Mouse (Mus musculus) liver, embryonic 11.5 days (tissue): ENCODE measurements around the gene Gm10134. TPM values are rescaled to one million over a fixed set of nuclear protein-coding genes. Genes with fewer than 3 reads are reported as not detected.
A peak's percentile ranks its signal among the peaks of the same experiment; 100 is the strongest.

Source experiments
- ATAC-seq: fragments of 200-750 bp; cut with Nextera tagmentation; replicated peaks from 2 replicates; pipeline ENCODE4 v1.8.0; 2017; ENCODE audit warnings: moderate number of reproducible peaks, mild to moderate bottlenecking, moderate TSS enrichment, moderate library complexity; ENCODE audit not compliant: low FRiP score
- DNase-seq: peaks from one replicate; pipeline ENCODE4 v3.0.0-alpha.2; 2017; ENCODE audit warnings: low spot score
- H3K27ac ChIP-seq: fragments of 300-500 bp; sonication (generic); 2 replicates; pipeline ENCODE4 v1.5.1; 2014; ENCODE audit warnings: mild to moderate bottlenecking, low read depth, low read length, control low read depth
- H3K27me3 ChIP-seq: fragments of 300-500 bp; sonication (generic); replicated peaks from 2 replicates; pipeline ENCODE4 v1.6.1; 2014; ENCODE audit warnings: low read length, mixed read lengths; ENCODE audit not compliant: control insufficient read depth, insufficient read depth
- H3K36me3 ChIP-seq: fragments of 300-500 bp; sonication (generic); 2 replicates; pipeline ENCODE4 v1.6.1; 2014; ENCODE audit warnings: mild to moderate bottlenecking, low read length, moderate library complexity, mixed read lengths; ENCODE audit not compliant: control insufficient read depth, insufficient read depth
- H3K4me1 ChIP-seq: fragments of 300-500 bp; sonication (generic); replicated peaks from 2 replicates; pipeline ENCODE4 v1.6.1; 2014; ENCODE audit warnings: low read length, mixed read lengths; ENCODE audit not compliant: control insufficient read depth, insufficient read depth
- H3K4me2 ChIP-seq: fragments of 300-500 bp; sonication (generic); 2 replicates; pipeline ENCODE4 v1.6.1; 2014; ENCODE audit warnings: mild to moderate bottlenecking, control low read depth, moderate library complexity
- H3K4me3 ChIP-seq: fragments of 300-500 bp; sonication (generic); 2 replicates; pipeline ENCODE4 v1.5.1; 2014; ENCODE audit warnings: low read depth, low read length, control low read depth
- H3K9ac ChIP-seq: fragments of 300-500 bp; sonication (generic); 2 replicates; pipeline ENCODE4 v1.6.1; 2014; ENCODE audit warnings: low read depth, low read length, control low read depth
- H3K9me3 ChIP-seq: fragments of 300-500 bp; sonication (generic); 2 replicates; pipeline ENCODE4 v1.6.1; 2016; ENCODE audit warnings: low read length, inconsistent platforms, mixed read lengths; ENCODE audit not compliant: control insufficient read depth
- WGBS: fragments of 180-500 bp; shearing (Covaris S2); extraction: QIAGEN DNeasy Blood & Tissue Kit; methylation state at CpG from one replicate; pipeline ENCODE4 v1.1.7; 2014; 5-methylcytosine and 5-hydroxymethylcytosine counted together
- polyA plus RNA-seq: library from polyadenylated mRNA; unstranded; fragments of >200 nt; fragmentation: Nextera tagmentation; extraction: Ambion mirVana; gene quantifications from 2 replicates; pipeline ENCODE4 v1.2.1, GENCODE M21; 2014

Gm10134 gene
- polyA plus RNA-seq, 1 experiment from 2014 or later = 0.73 TPM

DNA sequence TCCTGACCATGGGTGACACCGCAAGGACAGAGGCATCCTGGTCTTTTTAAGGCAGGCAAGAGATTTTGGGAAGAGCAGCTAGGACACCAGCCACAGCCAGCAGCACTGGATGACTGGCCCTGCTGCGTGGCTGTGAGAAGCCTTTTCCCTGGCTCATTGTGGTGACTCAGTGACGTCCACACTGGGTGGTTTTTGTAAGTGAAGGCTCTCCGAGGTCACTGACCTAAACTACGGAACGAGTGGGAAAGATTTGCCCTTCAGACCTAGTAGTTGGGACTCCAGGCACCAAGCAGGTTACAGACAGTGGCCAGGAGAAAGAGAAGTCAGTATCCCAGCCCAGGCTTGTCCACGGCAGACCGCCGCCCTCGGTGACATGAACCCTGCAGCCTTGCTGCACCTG, 18.5 kb downstream of the Gm10134 start:
- Histone ChIP-seq H3K9me3 (no peaks in the 10 kb centered on the region), H3K4me3 (no peak overlapping the region), H3K27me3 (no peaks in the 10 kb centered on the region), H3K4me1 (peaks cover 21% of the 10 kb centered on the region), H3K4me2 (no peak overlapping the region), H3K9ac (no peak overlapping the region), H3K27ac (no peak overlapping the region), H3K36me3 (no peaks in the 10 kb centered on the region)
- no peak for DNase-seq
- ATAC-seq = no peak
- 79% methylated on average over 10 of the region's 10 CpGs for WGBS

DNA sequence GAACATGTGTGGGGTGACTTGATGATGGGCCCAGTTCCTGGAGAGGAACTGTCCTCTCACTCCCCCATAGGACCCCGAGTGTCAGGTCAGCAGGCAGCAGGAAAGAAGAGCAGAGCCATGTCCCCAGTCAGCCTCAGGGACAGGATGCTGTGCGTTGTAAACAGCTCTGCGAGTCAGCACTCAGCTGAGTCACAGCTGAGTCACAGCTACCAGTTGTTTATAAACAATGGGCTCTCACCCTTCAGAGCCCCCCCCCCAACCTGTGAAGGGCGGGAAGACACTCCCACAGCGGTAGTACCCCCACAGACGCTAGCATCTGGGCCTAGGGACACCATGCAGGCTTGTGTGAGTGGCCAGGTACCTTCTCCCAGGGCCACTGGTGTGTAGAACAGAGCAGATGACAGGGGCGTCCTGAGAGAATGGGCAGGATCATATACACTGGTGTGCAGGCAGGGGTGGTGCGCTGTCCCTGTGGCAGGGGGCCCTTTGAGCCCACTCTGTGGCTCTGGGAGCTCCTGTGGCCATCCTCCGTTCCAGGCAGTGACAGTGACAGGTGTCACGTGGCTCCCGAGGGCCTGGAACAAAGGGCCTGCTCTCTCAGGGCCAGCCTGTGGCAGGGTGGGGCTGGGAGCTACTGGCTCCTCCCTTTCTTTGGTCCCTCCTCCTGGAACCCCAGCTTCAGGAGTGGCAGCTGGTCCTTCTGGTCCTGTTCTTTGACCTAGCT, 19.5 kb downstream of the Gm10134 start:
- 30% methylated on average over 11 of the region's 11 CpGs for WGBS
- Histone ChIP-seq H3K9me3 (no peaks in the 10 kb centered on the region), H3K27me3 (no peaks in the 10 kb centered on the region), H3K4me2 (no peak overlapping the region; the same call in 1 of the 2 replicates), H3K4me1 (peaks cover 21% of the 10 kb centered on the region), H3K36me3 (no peaks in the 10 kb centered on the region), H3K27ac (peak overlapping the region; percentile 67; the same call in 1 of the 2 replicates), H3K4me3 (no peak overlapping the region), H3K9ac (no peak overlapping the region; the same call in 1 of the 2 replicates)
- peak; percentile 77 for ATAC-seq
- no peak for DNase-seq

DNA sequence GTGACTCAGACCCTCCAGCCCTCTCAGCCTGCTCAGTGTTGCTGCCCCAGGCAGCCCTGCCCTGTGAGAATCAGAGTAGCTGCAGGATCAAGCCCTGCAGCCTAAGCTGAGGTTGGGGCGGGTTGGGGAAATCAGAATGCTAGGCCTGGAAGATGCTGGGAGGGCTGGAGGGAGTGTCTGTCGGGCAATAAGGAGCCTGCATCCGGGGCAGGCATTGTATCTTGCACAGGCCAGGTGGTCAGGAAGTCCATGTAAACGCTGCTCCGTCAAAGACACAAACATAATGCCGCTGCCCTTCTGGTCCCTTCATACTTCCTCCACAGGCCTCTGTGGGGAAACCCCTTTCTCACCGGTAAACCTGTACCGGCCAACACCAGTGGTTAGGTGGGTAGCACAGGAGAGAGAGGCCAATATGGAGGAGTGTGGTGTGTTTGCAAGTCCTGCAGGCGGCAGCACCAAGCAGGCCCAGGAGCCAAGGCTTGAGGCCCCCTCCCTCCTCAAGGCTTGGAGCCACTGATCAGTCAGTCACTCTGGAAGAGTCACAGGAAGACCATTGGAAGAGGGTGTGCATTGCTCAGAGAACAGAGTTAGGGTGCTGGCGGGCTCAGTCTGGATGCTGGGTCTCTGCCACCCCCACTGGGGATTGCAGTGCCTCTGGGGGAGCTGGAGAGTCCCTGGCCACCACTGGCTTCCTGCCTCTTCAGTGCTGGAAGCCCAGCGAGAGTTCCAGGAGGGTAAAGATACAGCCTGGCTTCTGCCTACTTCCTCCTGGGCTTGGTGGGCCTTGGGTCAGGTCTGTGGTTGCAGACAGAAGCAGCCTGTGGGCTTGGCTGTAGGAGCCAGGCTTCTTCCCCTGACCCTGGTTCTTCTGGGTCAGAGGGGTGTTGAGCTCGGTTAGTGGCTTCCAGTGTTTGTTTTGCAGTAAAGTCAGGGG, 20.3 kb downstream of the Gm10134 start:
- Histone ChIP-seq H3K4me2 (no peak overlapping the region), H3K4me3 (no peak overlapping the region), H3K9me3 (no peaks in the 10 kb centered on the region), H3K27ac (0 out of 2 replicates have a peak overlapping the region, but pooled peaks have one; percentile 67), H3K4me1 (peaks cover 21% of the 10 kb centered on the region), H3K36me3 (no peaks in the 10 kb centered on the region), H3K9ac (no peak overlapping the region), H3K27me3 (no peaks in the 10 kb centered on the region)
- 34% methylated on average over 12 of the region's 12 CpGs for WGBS
- DNase-seq = no peak
- ATAC-seq = no peak

DNA sequence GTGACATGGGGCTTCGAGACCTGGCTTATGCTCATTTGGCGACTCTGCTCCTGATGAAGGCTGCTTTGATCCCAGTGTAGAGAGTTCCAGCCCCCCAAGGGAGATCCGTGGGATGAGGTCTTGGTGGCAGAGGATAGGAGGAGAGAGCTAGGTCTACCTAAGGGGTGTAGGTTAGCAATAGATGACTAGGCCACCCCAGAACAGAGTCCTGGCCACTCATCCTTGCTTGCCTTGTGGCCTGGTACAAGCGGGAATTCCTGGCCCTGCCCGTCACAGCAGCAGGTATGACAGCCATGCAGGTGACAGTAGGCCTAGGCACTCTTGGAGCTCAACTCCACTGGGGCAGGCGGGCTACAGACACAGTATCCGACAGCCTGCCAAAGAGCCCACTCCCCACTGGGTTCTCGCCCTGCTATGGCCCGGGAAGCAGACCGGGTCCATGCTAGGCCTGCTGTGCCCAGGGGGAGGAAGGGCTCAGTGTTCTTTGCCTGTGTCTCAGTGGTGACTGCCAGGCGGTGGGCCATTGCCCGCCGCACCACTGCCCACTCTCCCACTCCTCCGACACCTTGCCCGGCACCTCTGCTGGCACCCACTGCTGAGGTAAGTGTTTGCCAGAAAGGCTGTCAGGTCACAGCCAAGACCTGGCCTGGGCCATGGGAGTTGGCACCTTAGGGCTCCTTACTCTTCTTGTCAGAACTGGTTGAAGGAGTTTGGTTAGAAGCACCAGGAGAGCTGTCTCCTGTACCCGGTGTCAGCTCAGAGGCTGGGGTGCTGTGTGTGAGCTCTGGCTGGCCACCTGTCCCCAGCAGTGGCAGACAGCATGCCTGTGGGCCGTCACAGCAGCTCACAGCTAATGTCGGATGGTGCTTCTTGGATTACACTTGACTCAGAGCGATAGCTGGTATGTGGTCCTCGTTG, 21.8 kb downstream of the Gm10134 start:
- Histone ChIP-seq H3K9ac (no peak overlapping the region), H3K27me3 (no peaks in the 10 kb centered on the region), H3K27ac (no peak overlapping the region), H3K4me1 (peaks cover 24% of the 10 kb centered on the region), H3K4me2 (no peak overlapping the region), H3K4me3 (no peak overlapping the region), H3K36me3 (no peaks in the 10 kb centered on the region), H3K9me3 (no peaks in the 10 kb centered on the region)
- ATAC-seq = no peak
- no peak for DNase-seq
- 84% methylated on average over 20 of the region's 20 CpGs for WGBS

DNA sequence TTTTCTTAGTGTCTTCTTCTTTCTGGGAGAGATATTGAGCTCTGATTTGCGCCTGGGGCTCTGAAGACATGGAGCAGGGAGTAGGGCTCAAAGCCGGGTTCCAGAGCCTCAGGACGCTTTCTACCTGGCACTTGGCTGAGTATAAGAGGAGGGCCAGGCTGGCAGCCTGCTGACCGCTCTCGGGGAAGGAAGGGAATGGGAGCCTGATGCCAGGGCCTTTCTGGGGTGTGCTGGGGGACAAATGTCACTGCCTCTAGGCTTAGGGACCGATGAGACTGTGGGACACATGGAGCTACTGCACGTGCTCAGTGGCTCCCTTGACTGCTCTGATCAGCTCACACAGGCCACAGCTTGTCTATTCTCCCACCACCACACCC, 22.4 kb downstream of the Gm10134 start:
- H3K4me1 ChIP-seq = peaks cover 28% of the 10 kb centered on the region

DNA sequence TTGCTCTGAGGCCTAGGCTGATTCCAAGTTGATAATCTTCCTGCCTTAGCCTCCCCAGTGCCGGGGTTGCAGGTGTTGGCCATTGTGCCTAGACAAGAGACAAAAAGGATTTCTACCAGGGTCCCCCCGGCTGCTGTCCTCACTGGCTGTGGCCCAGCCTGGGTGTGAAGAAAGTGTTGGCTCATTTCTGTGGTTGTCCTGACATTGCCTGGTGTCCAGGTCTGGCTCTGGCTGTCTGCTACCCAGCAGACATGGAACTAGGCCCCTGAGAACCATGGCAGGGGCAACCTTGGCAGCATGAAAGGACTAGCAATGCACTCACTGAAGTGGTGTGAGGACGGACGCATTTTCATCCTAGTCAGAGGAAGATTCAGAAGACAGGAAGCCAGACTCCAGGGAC, 24.0 kb downstream of the Gm10134 start:
- Histone ChIP-seq H3K27ac (no peak overlapping the region), H3K9ac (no peak overlapping the region), H3K9me3 (no peaks in the 10 kb centered on the region), H3K4me2 (no peak overlapping the region), H3K4me1 (peaks cover 33% of the 10 kb centered on the region), H3K4me3 (no peak overlapping the region), H3K36me3 (no peaks in the 10 kb centered on the region), H3K27me3 (peaks cover 5% of the 10 kb centered on the region)
- DNase-seq (no peak), ATAC-seq (no peak)
- 80% methylated on average over 4 of the region's 4 CpGs for WGBS

More for the DNA sequence above, 22.4 kb downstream of the Gm10134 start:
- Histone ChIP-seq H3K9ac (no peak overlapping the region; the same call in 1 of the 2 replicates), H3K27ac (no peak overlapping the region), H3K27me3 (no peaks in the 10 kb centered on the region), H3K4me3 (no peak overlapping the region), H3K9me3 (no peaks in the 10 kb centered on the region), H3K4me2 (no peak overlapping the region), H3K36me3 (no peaks in the 10 kb centered on the region)
- 86% methylated on average over 7 of the region's 7 CpGs for WGBS
- no peak for DNase-seq
- no peak for ATAC-seq

DNA sequence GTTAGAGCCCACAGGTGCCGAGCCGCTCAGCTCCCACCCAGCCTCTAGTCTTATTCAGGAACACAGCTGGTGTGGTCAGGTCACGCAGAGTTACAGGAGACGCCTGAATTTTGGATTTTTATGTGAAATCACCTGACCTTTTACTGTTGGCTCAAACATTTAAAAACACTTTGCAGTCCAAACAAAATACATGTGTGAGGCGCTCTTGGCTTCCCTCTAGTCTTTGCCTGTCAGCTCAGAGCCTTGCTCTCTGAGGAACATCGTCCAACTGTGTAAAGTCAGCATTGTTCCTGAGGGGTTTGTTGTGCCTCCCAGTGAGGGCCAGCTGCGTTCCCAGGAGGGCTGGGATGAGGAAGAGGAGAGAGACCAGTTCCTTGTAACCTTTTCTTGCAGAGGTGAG, 24.4 kb downstream of the Gm10134 start:
- Histone ChIP-seq H3K9ac (no peak overlapping the region), H3K4me2 (no peak overlapping the region), H3K4me1 (peaks cover 32% of the 10 kb centered on the region), H3K27ac (no peak overlapping the region), H3K27me3 (peaks cover 5% of the 10 kb centered on the region), H3K9me3 (no peaks in the 10 kb centered on the region), H3K4me3 (no peak overlapping the region), H3K36me3 (no peaks in the 10 kb centered on the region)
- WGBS = 77% methylated on average over 7 of the region's 7 CpGs
- DNase-seq (no peak), ATAC-seq (no peak)
